Mouse (Mus musculus): ENCODE data around the gene Acsl5. TPM values are rescaled to one million over a fixed set of nuclear protein-coding genes. Genes with fewer than 3 reads are reported as not detected.

The Acsl5 gene
- polyA plus RNA-seq, 1 experiment = 21.0 TPM

GRCm38 (mm10) chr19:55293175-55293574, 41.4 kb downstream of the Acsl5 start:
- Histone ChIP-seq H3K9me3 (no peaks in the 10 kb centered on the region), H3K4me1 (peaks cover 98% of the 10 kb centered on the region), H3K4me3 (replicated peaks) (no peak overlapping the region), H3K27me3 (replicated peaks) (no peaks in the 10 kb centered on the region), H3K36me3 (replicated peaks; ENCODE audit: low read length) (peaks cover 98% of the 10 kb centered on the region)
- TF ChIP-seq FLI1 (IDR thresholded peaks at IDR 0.05; ENCODE audit: low read length) = no peak

DNA sequence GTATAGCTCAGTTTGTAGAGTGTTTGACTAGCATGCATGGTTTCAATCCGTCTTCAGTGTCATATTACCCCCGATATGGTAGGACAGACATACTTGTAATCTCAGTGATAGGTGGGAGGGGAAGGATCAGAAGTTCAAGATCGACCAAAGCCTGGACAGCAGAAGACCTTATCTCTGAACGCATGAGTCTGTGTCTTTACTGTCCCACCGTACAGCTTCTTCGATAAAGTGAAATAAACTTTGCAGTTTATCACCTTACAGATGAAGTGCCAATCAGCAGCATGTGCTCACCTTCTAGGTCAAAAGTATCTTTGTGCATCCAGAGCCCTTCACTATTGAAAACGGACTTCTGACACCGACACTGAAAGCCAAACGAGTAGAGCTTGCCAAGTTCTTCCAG, 43.3 kb downstream of the Acsl5 start:
- H3K9me3 ChIP-seq = no peaks in the 10 kb centered on the region
- peaks cover 90% of the 10 kb centered on the region for H3K36me3 ChIP-seq (replicated peaks; ENCODE audit: low read length)
- no peak overlapping the region for H3K4me3 ChIP-seq (replicated peaks)
- H3K4me1 ChIP-seq = peaks cover 98% of the 10 kb centered on the region
- TF ChIP-seq FLI1 (IDR thresholded peaks at IDR 0.05; ENCODE audit: low read length) (no peak), GATA1 (IDR thresholded peaks at IDR 0.05; ENCODE audit: borderline replicate concordance, low read length) (no peak)
- H3K27me3 ChIP-seq (replicated peaks) = no peaks in the 10 kb centered on the region

DNA sequence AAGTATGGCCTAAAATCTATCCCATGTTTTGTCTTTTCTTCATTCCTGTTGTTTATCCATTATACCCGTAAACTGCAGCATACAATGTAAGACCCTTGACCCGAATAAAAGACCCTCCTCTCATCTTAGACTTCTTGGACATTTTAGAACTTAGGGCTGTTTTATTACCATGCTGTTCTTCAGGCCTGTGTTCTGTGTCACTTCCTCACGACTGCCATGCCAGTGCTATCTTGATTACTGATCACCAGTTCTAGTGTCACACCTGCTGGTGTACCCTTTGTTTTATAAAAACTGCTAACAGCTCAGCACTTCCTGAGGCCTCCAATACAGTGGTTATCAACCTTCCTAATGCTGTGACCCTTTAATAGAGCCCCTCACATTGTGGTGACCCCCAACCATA, 43.8 kb downstream of the Acsl5 start:
- Histone ChIP-seq H3K9me3 (no peaks in the 10 kb centered on the region), H3K27me3 (replicated peaks) (no peaks in the 10 kb centered on the region), H3K36me3 (replicated peaks; ENCODE audit: low read length) (peaks cover 89% of the 10 kb centered on the region), H3K4me1 (peaks cover 98% of the 10 kb centered on the region), H3K4me3 (replicated peaks) (no peak overlapping the region)
- TF ChIP-seq GATA1 (IDR thresholded peaks at IDR 0.05; ENCODE audit: borderline replicate concordance, low read length) (no peak), FLI1 (IDR thresholded peaks at IDR 0.05; ENCODE audit: low read length) (no peak)

DNA sequence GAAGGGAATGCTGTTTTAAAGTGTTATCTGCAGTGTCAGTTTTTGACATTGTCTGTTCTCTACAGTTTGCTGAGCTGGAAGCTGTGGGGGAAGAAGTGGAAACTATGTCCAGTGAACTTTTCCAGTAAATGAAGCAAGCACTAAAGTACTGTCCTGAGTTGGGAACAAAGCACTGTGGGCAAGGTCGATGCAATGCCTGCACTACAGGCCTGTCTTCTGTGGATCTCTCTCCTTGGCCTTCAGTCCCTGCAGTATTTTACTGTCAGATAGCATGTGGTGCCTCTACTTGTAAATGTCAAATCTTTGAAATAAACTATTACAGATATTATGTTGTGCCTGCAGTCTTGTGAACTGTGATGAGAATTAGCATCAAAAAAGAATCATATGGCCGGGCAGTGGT, 44.6 kb downstream of the Acsl5 start:
- Histone ChIP-seq H3K27me3 (replicated peaks) (no peaks in the 10 kb centered on the region), H3K4me1 (peaks cover 98% of the 10 kb centered on the region), H3K9me3 (no peaks in the 10 kb centered on the region), H3K36me3 (replicated peaks; ENCODE audit: low read length) (peaks cover 88% of the 10 kb centered on the region), H3K4me3 (replicated peaks) (peak overlapping the region; percentile 64)
- no peak for TF ChIP-seq FLI1 (IDR thresholded peaks at IDR 0.05; ENCODE audit: low read length)
- TF ChIP-seq GATA1 (IDR thresholded peaks at IDR 0.05; ENCODE audit: borderline replicate concordance, low read length) = no peak

DNA sequence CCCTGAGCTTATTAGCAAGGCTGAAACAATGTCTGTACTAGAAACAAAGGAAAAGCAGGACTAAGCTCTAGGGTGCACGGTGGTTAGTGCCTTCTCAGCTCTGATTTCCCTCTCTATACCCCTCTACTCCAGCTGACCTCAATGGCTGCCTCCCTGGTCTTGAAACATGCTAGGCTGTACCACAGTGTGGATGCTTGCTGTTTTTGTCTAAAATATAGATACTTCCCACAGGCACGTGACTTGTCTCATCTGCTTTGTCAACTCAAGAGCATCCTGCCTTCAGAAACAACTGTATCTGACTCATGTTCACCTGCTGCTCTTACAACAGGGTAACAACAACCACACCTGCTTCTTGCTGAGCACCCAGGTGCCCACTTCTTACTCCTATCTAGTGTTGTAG, 45.8 kb downstream of the Acsl5 start:
- TF ChIP-seq GATA1 (IDR thresholded peaks at IDR 0.05; ENCODE audit: borderline replicate concordance, low read length) = no peak
- TF ChIP-seq FLI1 (IDR thresholded peaks at IDR 0.05; ENCODE audit: low read length) = no peak
- H3K36me3 ChIP-seq (replicated peaks; ENCODE audit: low read length) = peaks cover 89% of the 10 kb centered on the region
- no peaks in the 10 kb centered on the region for H3K9me3 ChIP-seq
- H3K27me3 ChIP-seq (replicated peaks) = no peaks in the 10 kb centered on the region
- no peak overlapping the region for H3K4me3 ChIP-seq (replicated peaks)
- H3K4me1 ChIP-seq = peaks cover 98% of the 10 kb centered on the region

DNA sequence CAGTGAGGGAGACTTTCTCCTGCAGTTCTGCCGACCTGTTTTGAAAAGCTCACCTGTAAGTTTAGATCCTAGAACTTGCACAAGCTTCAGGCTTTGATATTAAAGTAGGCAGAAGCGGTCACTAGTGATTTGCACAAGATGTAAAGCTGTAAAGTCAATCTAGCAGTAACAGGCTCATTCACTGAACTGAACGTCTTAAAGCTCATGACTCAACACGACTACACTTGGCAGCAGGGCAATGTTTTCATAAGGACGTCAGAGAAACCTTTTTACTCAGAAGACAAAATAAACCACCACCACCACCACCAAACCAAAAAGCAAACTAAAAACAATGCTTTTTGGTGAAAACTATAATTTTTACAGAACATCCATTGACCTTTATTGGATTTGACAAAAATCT, 46.2 kb downstream of the Acsl5 start:
- H3K27me3 ChIP-seq (replicated peaks) = no peaks in the 10 kb centered on the region
- H3K9me3 ChIP-seq = no peaks in the 10 kb centered on the region
- TF ChIP-seq GATA1 (IDR thresholded peaks at IDR 0.05; ENCODE audit: borderline replicate concordance, low read length) (no peak), FLI1 (IDR thresholded peaks at IDR 0.05; ENCODE audit: low read length) (no peak)
- H3K36me3 ChIP-seq (replicated peaks; ENCODE audit: low read length) = peaks cover 89% of the 10 kb centered on the region
- no peak overlapping the region for H3K4me3 ChIP-seq (replicated peaks)
- H3K4me1 ChIP-seq = peaks cover 95% of the 10 kb centered on the region

- H3K4me1 ChIP-seq = peaks cover 85% of the 10 kb centered on the region
- peak overlapping the region; percentile 33 for H3K4me3 ChIP-seq (replicated peaks)
- H3K36me3 ChIP-seq (replicated peaks; ENCODE audit: low read length) = peaks cover 89% of the 10 kb centered on the region
- TF ChIP-seq FLI1 (IDR thresholded peaks at IDR 0.05; ENCODE audit: low read length) (no peak), GATA1 (IDR thresholded peaks at IDR 0.05; ENCODE audit: borderline replicate concordance, low read length) (no peak)
- no peaks in the 10 kb centered on the region for H3K27me3 ChIP-seq (replicated peaks)
- no peaks in the 10 kb centered on the region for H3K9me3 ChIP-seq
Measured at GRCm38 (mm10) chr19:55299378-55299777, 47.6 kb downstream of the Acsl5 start.

DNA sequence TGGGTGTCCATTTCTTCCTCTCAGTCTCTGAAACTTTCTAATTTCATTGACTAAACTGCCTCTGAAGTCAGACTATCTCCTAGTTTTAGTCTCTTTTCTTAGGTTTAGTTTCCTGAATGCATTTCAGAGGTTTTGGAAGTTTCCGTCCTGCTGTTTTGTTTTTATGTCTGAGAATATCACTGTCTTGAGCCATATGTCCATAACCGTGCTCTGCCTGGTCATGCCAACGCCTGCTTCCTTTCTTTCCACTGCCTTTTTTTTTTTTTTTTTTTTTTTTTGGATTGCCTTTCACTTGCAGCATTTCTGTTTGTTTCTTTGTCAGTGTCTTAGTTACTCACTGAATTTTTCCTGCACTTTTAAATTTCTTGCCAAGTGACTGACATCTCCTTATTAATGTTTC, 48.8 kb downstream of the Acsl5 start:
- peaks cover 84% of the 10 kb centered on the region for H3K36me3 ChIP-seq (replicated peaks; ENCODE audit: low read length)
- no peaks in the 10 kb centered on the region for H3K27me3 ChIP-seq (replicated peaks)
- H3K4me3 ChIP-seq (replicated peaks) = no peak overlapping the region
- TF ChIP-seq FLI1 (IDR thresholded peaks at IDR 0.05; ENCODE audit: low read length) = no peak
- no peak for TF ChIP-seq GATA1 (IDR thresholded peaks at IDR 0.05; ENCODE audit: borderline replicate concordance, low read length)
- H3K9me3 ChIP-seq = no peaks in the 10 kb centered on the region
- peaks cover 77% of the 10 kb centered on the region for H3K4me1 ChIP-seq

DNA sequence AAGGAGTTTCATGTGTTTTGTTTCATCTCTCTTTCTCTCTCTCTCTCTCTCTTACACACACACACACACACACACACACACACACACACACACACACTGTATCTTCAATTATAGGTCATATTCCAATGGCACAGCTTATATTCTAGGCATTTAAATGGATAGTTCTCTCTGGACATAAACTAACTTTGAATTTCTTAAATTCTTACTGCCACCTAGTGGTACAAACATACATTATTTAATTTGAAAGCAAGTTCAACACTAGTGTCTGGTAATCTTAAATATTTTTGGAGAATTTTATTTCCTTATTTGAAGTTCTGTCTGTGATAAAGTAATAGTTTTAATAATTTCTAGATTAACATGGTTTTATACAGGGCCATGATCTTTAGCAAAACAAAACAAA, 53.3 kb downstream of the Acsl5 start:
- Histone ChIP-seq H3K4me1 (peaks cover 40% of the 10 kb centered on the region), H3K4me3 (replicated peaks) (no peak overlapping the region), H3K36me3 (replicated peaks; ENCODE audit: low read length) (peaks cover 91% of the 10 kb centered on the region), H3K9me3 (no peaks in the 10 kb centered on the region), H3K27me3 (replicated peaks) (no peaks in the 10 kb centered on the region)
- TF ChIP-seq GATA1 (IDR thresholded peaks at IDR 0.05; ENCODE audit: borderline replicate concordance, low read length) = no peak

DNA sequence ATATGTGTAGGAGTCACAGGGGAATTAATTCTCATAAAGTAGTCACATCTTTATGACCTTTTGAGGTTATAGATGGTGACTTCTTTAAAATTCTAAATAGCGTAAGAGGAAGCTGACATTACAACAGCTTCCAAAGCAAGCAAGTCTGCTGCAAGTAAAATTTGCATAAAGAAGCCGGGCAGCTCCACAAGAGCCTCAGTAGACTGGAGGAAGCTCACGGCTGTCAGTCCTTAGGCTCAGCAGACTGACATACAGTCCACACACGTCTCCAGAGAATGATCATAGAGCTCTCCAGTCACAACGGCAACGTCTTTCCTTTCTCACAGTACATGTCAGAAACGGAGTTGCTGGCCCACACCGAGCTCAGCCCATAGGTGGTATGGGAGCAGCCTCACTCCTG, 60.1 kb downstream of the Acsl5 start:
- Histone ChIP-seq H3K27me3 (replicated peaks) (no peaks in the 10 kb centered on the region), H3K4me3 (replicated peaks) (no peak overlapping the region), H3K4me1 (peaks cover 31% of the 10 kb centered on the region), H3K36me3 (replicated peaks; ENCODE audit: low read length) (peaks cover 70% of the 10 kb centered on the region), H3K9me3 (no peaks in the 10 kb centered on the region)
- TF ChIP-seq FLI1 (IDR thresholded peaks at IDR 0.05; ENCODE audit: low read length) (no peak), GATA1 (IDR thresholded peaks at IDR 0.05; ENCODE audit: borderline replicate concordance, low read length) (no peak)

GRCm38 (mm10) chr19:55313649-55314048, 61.9 kb downstream of the Acsl5 start:
- H3K4me3 ChIP-seq (replicated peaks) = no peak overlapping the region
- H3K9me3 ChIP-seq = no peaks in the 10 kb centered on the region
- peaks cover 53% of the 10 kb centered on the region for H3K36me3 ChIP-seq (replicated peaks; ENCODE audit: low read length)
- H3K27me3 ChIP-seq (replicated peaks) = no peaks in the 10 kb centered on the region
- TF ChIP-seq GATA1 (IDR thresholded peaks at IDR 0.05; ENCODE audit: borderline replicate concordance, low read length) (no peak), FLI1 (IDR thresholded peaks at IDR 0.05; ENCODE audit: low read length) (no peak)
- peaks cover 41% of the 10 kb centered on the region for H3K4me1 ChIP-seq

Data from megakaryocyte, embryonic 14.5 days (primary cell).